Mouse (Mus musculus) spleen, postnatal 10 days (tissue): Measurements from ENCODE around the gene Hsd17b12.

ENCODE experiments used
- DNase-seq, 2 experiments: peaks; one replicate each; pipeline ENCODE4 v3.0.0; 2021 to 2022; ENCODE audit warnings: low spot score in 2 of 2

Hsd17b12 gene

GRCm38 (mm10) chr2:94157592-94158519 lies at the start of gene Hsd17b12:
Gene Hsd17b12 (minus strand): TSS chr2:94157964.
- peak; percentile 88 to 98 for DNase-seq

- DNase-seq = no peak
These were observed 27.1 kb upstream of the Hsd17b12 start for GRCm38 (mm10) chr2:94184906-94185305.

- no peak for DNase-seq
These were observed 26.4 kb upstream of the Hsd17b12 start for GRCm38 (mm10) chr2:94184142-94184541.

GRCm38 (mm10) chr2:94179030-94179407 lies 21.3 kb upstream of the Hsd17b12 start:
- DNase-seq = no peak

GRCm38 (mm10) chr2:94178321-94179029 lies 20.7 kb upstream of the Hsd17b12 start:
- peak; percentile 64 to 90 for DNase-seq

- DNase-seq = no peak
These were observed 19.5 kb upstream of the Hsd17b12 start for GRCm38 (mm10) chr2:94177294-94177693.

GRCm38 (mm10) chr2:94176381-94176780 lies 18.6 kb upstream of the Hsd17b12 start:
- no peak for DNase-seq

GRCm38 (mm10) chr2:94173549-94173948 lies 15.8 kb upstream of the Hsd17b12 start:
- no peak for DNase-seq

GRCm38 (mm10) chr2:94163207-94163606 lies 5.4 kb upstream of the Hsd17b12 start:
- DNase-seq = no peak

- DNase-seq = no peak
These were observed 4.4 kb upstream of the Hsd17b12 start for GRCm38 (mm10) chr2:94162141-94162540.

GRCm38 (mm10) chr2:94158520-94158884 lies 738 bp upstream of the Hsd17b12 start:
- no peak for DNase-seq

GRCm38 (mm10) chr2:94157051-94157450 lies 713 bp downstream of the Hsd17b12 start:
- no peak for DNase-seq

GRCm38 (mm10) chr2:94145146-94145542 lies 12.6 kb downstream of the Hsd17b12 start:
- no peak for DNase-seq

GRCm38 (mm10) chr2:94144520-94145145 lies 13.1 kb downstream of the Hsd17b12 start:
- DNase-seq = no peak

GRCm38 (mm10) chr2:94141293-94141692 lies 16.5 kb downstream of the Hsd17b12 start:
- no peak for DNase-seq

- DNase-seq = no peak
These were observed 19.0 kb downstream of the Hsd17b12 start for GRCm38 (mm10) chr2:94138469-94139390.

GRCm38 (mm10) chr2:94136837-94137236 lies 20.9 kb downstream of the Hsd17b12 start:
- DNase-seq = no peak

GRCm38 (mm10) chr2:94128496-94128895 lies 29.3 kb downstream of the Hsd17b12 start:
- DNase-seq = no peak

GRCm38 (mm10) chr2:94122182-94123041 lies 35.4 kb downstream of the Hsd17b12 start:
- DNase-seq = no peak

- no peak for DNase-seq
These were observed 54.0 kb downstream of the Hsd17b12 start for GRCm38 (mm10) chr2:94103758-94104157.
